Mouse (Mus musculus) left cerebral cortex, postnatal 36 days (tissue): ENCODE data around the gene Fmod. TPM values are rescaled to one million over a fixed set of nuclear protein-coding genes. Genes with fewer than 3 reads are reported as not detected.

Experiments
- DNase-seq, 2 experiments: peaks; one replicate each; pipeline ENCODE4 v3.0.0; 2021 to 2022; ENCODE audit warnings: low spot score in 2 of 2, mixed read lengths in 1 of 2
- intact Hi-C: fragments of 180-260 bp; cut with DNase I; formaldehyde crosslinking; loops from one replicate; pipeline ENCODE4 v1.15.1; 2025
- total RNA-seq, 2 experiments: library from RNA; stranded (reverse); gene quantifications; 2 replicates each; pipeline ENCODE4 v1.2.3; 2021

Gene Fmod
- total RNA-seq, 2 experiments from 2014 or later = 12.7 to 22.2 TPM

- DNase-seq = peak; percentile 72 to 86
- intact Hi-C loops = loop anchor here (1.0 kb wide), 1 partner anchor 54 kb away; no protein-coding TSS in a partner anchor
Observed at GRCm38 (mm10) chr1:134053207-134053606, 16.2 kb downstream of the Fmod start.

GRCm38 (mm10) chr1:134055058-134055457 is 18.0 kb downstream of the Fmod start:
- DNase-seq = no peak
- intact Hi-C loops = no loop called here

- intact Hi-C loops = no loop called here
- no peak for DNase-seq
Observed at GRCm38 (mm10) chr1:134055666-134056245, 18.7 kb downstream of the Fmod start.

GRCm38 (mm10) chr1:134056285-134056684 is 19.2 kb downstream of the Fmod start:
- DNase-seq = no peak
- intact Hi-C loops = no loop called here

GRCm38 (mm10) chr1:134057736-134058135 is 20.7 kb downstream of the Fmod start:
- intact Hi-C loops = no loop called here
- no peak for DNase-seq

GRCm38 (mm10) chr1:134058870-134059269 is 21.8 kb downstream of the Fmod start:
- no peak for DNase-seq
- intact Hi-C loops = no loop called here

- intact Hi-C loops = no loop called here
- no peak for DNase-seq
Observed at GRCm38 (mm10) chr1:134059739-134060695, 23.0 kb downstream of the Fmod start.

GRCm38 (mm10) chr1:134060849-134061569 is 24.0 kb downstream of the Fmod start:
- peak; percentile 89 to 90 for DNase-seq
- intact Hi-C loops = no loop called here

- intact Hi-C loops = loop anchor here (2.0 kb wide), 1 partner anchor 17 kb away; the partner anchor contains the start of gene Btg2
- DNase-seq = no peak
Observed at GRCm38 (mm10) chr1:134061915-134062314, 24.9 kb downstream of the Fmod start.

- intact Hi-C loops = loop anchor here (2.0 kb wide), 1 partner anchor 16 kb away; the partner anchor contains the start of gene Btg2
- no peak for DNase-seq
Observed at GRCm38 (mm10) chr1:134062411-134063085, 25.5 kb downstream of the Fmod start.

GRCm38 (mm10) chr1:134063086-134063772 is 26.2 kb downstream of the Fmod start:
- DNase-seq = peak; percentile 45 to 52
- intact Hi-C loops = loop anchor here (2.0 kb wide), 1 partner anchor 16 kb away; the partner anchor contains the start of gene Btg2

GRCm38 (mm10) chr1:134063773-134064125 is 26.7 kb downstream of the Fmod start:
- no peak for DNase-seq
- intact Hi-C loops = loop anchor here (2.0 kb wide), 1 partner anchor 15 kb away; the partner anchor contains the start of gene Btg2

- DNase-seq = no peak
- intact Hi-C loops = no loop called here
Observed at GRCm38 (mm10) chr1:134064296-134064831, 27.3 kb downstream of the Fmod start.

- no peak for DNase-seq
- intact Hi-C loops = no loop called here
Observed at GRCm38 (mm10) chr1:134065241-134065809, 28.3 kb downstream of the Fmod start.

GRCm38 (mm10) chr1:134066554-134066953 is 29.5 kb downstream of the Fmod start:
- DNase-seq = no peak
- intact Hi-C loops = no loop called here

- intact Hi-C loops = no loop called here
- no peak for DNase-seq
Observed at GRCm38 (mm10) chr1:134067143-134067619, 30.1 kb downstream of the Fmod start.

GRCm38 (mm10) chr1:134070099-134070669 is 33.1 kb downstream of the Fmod start:
- intact Hi-C loops = no loop called here
- no peak for DNase-seq
